Mouse (Mus musculus) splenic B cell, adult 2 months (primary cell): ENCODE results near the gene Taar1.

Experiments used
- DNase-seq: peaks from one replicate; pipeline ENCODE4 v3.0.0-alpha.2; 2011; ENCODE audit warnings: low read depth, low spot score
- H3K27me3 ChIP-seq: 2 replicates; pipeline ENCODE4 v1.6.1; 2012; ENCODE audit warnings: mild to moderate bottlenecking, low read length, moderate library complexity, mixed read lengths; ENCODE audit not compliant: control insufficient read depth, poor library complexity, insufficient read depth, severe bottlenecking
- H3K36me3 ChIP-seq: 2 replicates; pipeline ENCODE4 v1.6.1; 2012; ENCODE audit warnings: mild to moderate bottlenecking, low read length, moderate library complexity, mixed read lengths; ENCODE audit not compliant: control insufficient read depth, poor library complexity, insufficient read depth, severe bottlenecking

The Taar1 gene

GRCm38 (mm10) chr10:23949508-23950005 lies 29.4 kb downstream of the Taar1 start, which contains the start of gene Taar3:
Gene Taar3, plus strand, starts transcription at chr10:23949558.
- no peak for DNase-seq
- Histone ChIP-seq H3K27me3 (no peaks in the 10 kb centered on the region), H3K36me3 (no peaks in the 10 kb centered on the region)

DNA sequence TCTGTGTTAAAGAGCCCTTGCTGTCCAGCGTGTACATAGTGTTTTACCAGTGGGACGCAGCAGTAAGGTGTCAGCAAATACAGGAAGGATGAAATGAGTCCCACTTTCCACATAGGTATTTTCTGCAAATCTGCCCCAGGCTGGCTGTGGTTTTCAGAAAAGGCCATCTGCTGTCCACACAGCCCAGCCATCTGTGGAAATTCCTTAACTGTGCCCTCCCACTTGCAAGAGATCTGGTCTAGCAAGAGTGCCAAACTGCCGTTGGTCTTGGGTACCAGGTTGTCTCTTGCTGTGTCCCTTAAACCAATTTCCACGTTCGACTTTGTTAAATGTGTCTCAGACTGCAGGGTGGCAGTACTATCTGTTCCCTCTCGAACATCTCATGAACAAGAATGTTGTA lies 31.6 kb downstream of the Taar1 start:
- no peak for DNase-seq
- no peaks in the 10 kb centered on the region for H3K36me3 ChIP-seq
- H3K27me3 ChIP-seq, result no peaks in the 10 kb centered on the region

DNA sequence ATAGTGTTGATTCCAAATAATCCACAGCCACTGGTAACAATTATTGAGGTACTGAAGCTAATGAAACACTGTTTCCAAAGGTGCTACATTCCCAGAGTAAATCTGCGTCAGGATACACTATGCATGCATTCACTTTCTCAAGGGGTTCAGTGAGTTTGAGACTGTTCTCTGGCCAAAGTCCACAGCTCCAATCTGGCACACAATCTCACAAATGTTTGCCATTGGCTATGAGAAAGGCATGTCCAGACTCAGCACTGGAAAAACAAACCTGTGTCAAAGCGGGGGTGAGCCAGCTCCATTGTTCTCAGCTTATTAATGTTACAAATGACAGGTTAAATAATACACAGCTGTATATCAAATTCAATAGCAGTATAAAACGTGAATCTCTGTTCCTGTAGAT lies 38.9 kb downstream of the Taar1 start:
- DNase-seq, result no peak
- Histone ChIP-seq H3K36me3 (no peaks in the 10 kb centered on the region), H3K27me3 (no peaks in the 10 kb centered on the region)

DNA sequence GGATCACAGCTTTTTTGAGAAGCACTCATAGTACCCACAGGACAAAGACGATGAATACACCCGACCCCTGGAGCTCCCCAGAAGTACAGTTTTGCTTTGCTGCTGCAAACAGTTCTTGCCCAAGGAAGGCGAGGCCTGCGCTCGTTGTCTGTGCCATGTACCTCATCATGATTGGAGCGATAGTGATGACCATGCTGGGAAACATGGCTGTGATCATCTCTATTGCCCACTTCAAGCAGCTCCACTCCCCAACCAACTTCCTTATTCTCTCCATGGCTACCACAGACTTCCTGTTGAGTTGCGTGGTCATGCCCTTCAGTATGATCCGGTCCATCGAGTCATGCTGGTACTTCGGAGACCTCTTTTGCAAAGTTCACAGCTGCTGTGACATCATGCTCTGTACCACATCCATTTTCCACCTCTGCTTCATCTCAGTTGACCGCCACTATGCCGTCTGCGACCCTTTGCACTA lies 40.3 kb downstream of the Taar1 start, which contains the start of gene Taar4:
Taar4 (plus strand) TSS at position 51 of the 472 bp plus-strand sequence.
- no peaks in the 10 kb centered on the region for H3K27me3 ChIP-seq
- no peaks in the 10 kb centered on the region for H3K36me3 ChIP-seq
- no peak for DNase-seq

GRCm38 (mm10) chr10:23963444-23963843 lies 43.3 kb downstream of the Taar1 start:
- DNase-seq, result no peak
- H3K27me3 ChIP-seq, result no peaks in the 10 kb centered on the region
- no peaks in the 10 kb centered on the region for H3K36me3 ChIP-seq

DNA sequence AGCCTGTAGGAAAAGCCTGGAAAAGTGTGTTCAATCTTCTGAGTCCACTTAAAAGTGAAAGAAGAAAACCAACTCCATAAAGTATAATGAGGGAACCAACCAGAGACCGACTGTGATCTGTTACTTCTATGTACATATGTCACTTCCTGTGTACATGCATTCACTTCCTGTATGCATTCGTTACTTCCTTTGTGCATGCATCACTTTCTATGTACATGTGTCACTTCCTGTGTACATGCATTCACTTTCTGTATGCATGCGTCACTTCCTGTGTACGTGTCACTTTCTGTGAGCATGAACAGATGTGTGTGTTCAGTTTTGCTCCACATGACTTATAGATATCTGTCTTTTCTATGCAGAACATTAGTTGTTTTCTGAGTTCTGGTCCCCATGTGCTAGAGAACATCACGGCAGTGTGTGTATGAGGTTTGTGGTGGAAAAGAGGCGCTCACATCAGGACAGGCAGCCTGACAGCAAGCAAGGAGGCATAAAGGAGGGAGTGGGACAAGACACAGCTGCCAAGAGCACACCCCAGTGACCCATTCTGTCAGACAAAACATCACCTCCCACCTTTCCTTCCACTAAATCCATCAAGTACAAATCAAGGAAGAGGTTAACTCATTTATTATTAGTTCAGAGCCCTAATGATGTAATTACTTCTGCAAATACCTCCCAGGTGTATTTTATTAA lies 44.9 kb downstream of the Taar1 start:
- peak; percentile 1 for DNase-seq
- Histone ChIP-seq H3K27me3 (no peaks in the 10 kb centered on the region), H3K36me3 (no peaks in the 10 kb centered on the region)

DNA sequence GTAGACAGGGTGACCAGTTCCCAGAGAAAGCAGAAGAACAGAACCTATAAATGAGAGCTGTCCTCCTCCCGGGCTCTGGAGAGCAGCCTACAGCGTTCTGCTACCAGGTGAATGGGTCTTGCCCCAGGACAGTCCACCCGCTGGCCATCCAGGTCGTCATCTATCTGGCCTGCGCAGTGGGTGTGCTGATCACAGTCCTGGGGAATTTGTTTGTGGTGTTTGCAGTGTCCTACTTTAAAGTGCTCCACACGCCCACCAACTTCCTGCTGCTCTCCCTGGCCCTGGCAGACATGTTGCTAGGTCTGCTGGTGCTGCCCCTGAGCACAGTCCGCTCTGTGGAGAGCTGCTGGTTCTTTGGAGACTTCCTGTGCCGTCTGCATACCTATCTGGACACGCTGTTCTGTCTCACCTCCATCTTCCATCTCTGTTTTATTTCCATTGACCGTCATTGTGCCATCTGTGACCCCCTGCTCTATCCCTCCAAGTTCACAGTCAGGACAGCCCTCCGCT lies 50.6 kb downstream of the Taar1 start, which contains the start of gene Taar5:
Taar5 (plus strand) TSS at position 51 of the 510 bp plus-strand sequence.
- Histone ChIP-seq H3K36me3 (no peaks in the 10 kb centered on the region), H3K27me3 (no peaks in the 10 kb centered on the region)
- no peak for DNase-seq
